Mouse (Mus musculus): ENCODE results near the gene Kcnab1. TPM values are rescaled to one million over a fixed set of nuclear protein-coding genes. Genes with fewer than 3 reads are reported as not detected.

The Kcnab1 gene
- total RNA-seq, 2 experiments from 2014 or later: 19.0 to 25.0 TPM

- peak overlapping the region; percentile 83 for H3K27ac ChIP-seq
- H3K4me3 ChIP-seq: no peak overlapping the region
- DNase-seq: no peak
- no peak for TF ChIP-seq CTCF (IDR thresholded peaks at IDR 0.05)
- intact Hi-C loops (cut with DNase I): no loop called here
Measured at GRCm38 (mm10) chr3:65365921-65366710, 256.9 kb downstream of the Kcnab1 start.

DNA sequence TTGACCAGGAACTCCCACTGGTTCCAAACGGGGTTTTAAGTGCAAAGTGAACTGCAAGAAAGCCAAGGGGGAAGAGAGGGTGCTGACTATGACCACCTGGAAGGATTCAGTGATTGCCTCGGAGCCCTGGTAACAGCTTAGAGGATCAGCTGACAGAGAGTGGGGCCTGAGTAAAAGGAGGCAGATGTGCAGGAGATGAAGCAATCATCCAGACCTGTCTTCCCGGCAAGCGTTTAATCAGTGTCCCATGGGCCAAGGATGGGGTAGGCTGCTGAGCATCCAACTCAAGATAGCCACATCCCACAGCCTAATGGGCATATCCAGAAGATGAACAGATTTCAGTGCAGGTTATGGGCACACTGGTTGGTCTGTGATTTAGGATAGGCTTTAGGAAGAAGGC, 258.8 kb downstream of the Kcnab1 start:
- intact Hi-C loops (cut with DNase I): no loop called here
- no peak for DNase-seq
- H3K4me3 ChIP-seq: no peak overlapping the region
- H3K27ac ChIP-seq: peak overlapping the region; percentile 59
- TF ChIP-seq CTCF (IDR thresholded peaks at IDR 0.05): no peak

DNA sequence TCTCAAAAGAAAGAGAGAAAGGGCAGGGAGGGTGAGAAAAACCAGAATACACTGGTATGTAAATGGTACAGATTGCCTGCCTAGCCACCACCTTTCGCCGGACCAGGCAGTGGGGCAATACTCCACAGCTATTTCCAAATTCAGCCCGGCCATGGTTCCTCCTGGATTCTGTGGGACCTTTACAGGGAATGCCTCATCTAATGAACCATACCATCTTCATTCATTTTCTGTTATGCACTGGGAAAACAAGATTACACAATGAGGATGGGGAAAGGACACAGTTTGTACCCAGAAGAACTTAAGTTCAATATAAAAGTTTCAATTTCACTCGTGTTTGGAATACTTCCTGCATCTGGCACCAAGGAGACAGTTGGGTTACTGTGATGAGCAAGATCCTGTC, 263.4 kb downstream of the Kcnab1 start:
- Histone ChIP-seq H3K4me3 (no peak overlapping the region), H3K27ac (peak overlapping the region; percentile 43; the same call in 1 of the 2 replicates)
- intact Hi-C loops (cut with DNase I): no loop called here
- DNase-seq: no peak
- no peak for TF ChIP-seq CTCF (IDR thresholded peaks at IDR 0.05)

GRCm38 (mm10) chr3:65373594-65374182, 264.5 kb downstream of the Kcnab1 start:
- no peak for TF ChIP-seq CTCF (IDR thresholded peaks at IDR 0.05)
- DNase-seq: no peak
- intact Hi-C loops (cut with DNase I): no loop called here
- H3K27ac ChIP-seq: peak overlapping the region; percentile 72
- H3K4me3 ChIP-seq: no peak overlapping the region

- intact Hi-C loops (cut with DNase I): no loop called here
Measured at GRCm38 (mm10) chr3:65374729-65375128, 265.5 kb downstream of the Kcnab1 start.

DNA sequence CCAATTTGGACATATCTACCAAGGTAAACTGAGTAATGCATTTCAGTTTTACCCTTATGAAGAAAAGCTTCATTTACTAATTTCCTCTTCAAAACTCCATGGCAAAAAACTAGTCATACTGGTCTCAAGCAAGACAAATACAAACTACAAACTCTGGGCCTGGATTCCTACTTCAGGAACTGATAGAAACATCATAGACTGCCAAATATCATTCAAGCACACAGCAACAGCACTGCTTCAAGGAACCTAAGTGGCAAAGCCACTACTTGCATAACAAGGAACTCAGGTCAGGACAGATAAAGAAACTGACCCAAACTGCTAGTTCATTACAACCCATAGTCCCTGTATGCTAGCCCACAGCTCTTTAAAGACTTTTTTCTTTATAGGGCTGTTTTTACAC, 269.5 kb downstream of the Kcnab1 start:
- DNase-seq: no peak
- TF ChIP-seq CTCF (IDR thresholded peaks at IDR 0.05): no peak
- intact Hi-C loops (cut with DNase I): no loop called here
- H3K27ac ChIP-seq: peak overlapping the region; percentile 87
- H3K4me3 ChIP-seq: no peak overlapping the region

More at GRCm38 (mm10) chr3:65374729-65375128, 265.5 kb downstream of the Kcnab1 start:
- no peak overlapping the region for H3K4me3 ChIP-seq
- peak overlapping the region; percentile 25; the same call in 1 of the 2 replicates for H3K27ac ChIP-seq
- TF ChIP-seq CTCF (IDR thresholded peaks at IDR 0.05): no peak
- DNase-seq: no peak

DNA sequence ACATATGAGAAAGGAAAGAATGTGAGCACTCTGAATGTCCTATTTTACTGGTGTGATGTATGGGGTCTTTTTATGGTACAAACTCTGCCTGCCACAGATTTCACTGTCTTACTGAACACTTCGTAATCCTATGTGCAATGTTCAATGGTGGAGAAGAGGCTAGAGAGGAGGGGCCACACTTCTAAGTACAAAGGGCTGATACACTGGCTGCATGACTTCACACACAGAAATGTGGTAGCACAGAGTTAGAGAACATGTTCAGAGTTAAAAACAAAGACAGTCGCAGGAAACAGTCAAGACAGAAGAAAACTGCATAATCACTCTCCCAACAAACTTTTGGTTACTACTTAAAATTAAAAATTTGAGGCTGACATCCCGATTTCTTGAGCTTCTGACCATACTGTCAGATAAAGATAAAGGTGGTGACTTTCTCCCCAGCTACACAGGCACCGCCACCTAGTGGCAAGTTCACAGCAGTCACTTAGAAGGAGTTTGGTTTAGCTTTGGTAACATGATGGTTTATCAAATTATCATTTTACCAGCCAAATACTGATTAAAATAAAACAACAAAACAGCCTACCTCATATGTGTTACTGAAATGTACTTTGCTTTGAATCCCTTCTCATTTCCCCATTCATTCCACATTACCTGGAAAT, 270.8 kb downstream of the Kcnab1 start:
- no peak overlapping the region for H3K4me3 ChIP-seq
- intact Hi-C loops (cut with DNase I): loop anchor here (10.0 kb wide), 3 partner anchors 285 to 555 kb away; partner anchors contain the start of gene Lekr1
- peak; percentile 61 for DNase-seq
- TF ChIP-seq CTCF (IDR thresholded peaks at IDR 0.05): peak; percentile 83
- H3K27ac ChIP-seq: peak overlapping the region; percentile 87

GRCm38 (mm10) chr3:65381094-65381493, 271.9 kb downstream of the Kcnab1 start:
- TF ChIP-seq CTCF (IDR thresholded peaks at IDR 0.05): no peak
- no peak overlapping the region for H3K4me3 ChIP-seq
- H3K27ac ChIP-seq: peak overlapping the region; percentile 87
- intact Hi-C loops (cut with DNase I): loop anchor here (10.0 kb wide), 3 partner anchors 284 to 554 kb away; partner anchors contain the start of gene Lekr1
- DNase-seq: peak; percentile 76

DNA sequence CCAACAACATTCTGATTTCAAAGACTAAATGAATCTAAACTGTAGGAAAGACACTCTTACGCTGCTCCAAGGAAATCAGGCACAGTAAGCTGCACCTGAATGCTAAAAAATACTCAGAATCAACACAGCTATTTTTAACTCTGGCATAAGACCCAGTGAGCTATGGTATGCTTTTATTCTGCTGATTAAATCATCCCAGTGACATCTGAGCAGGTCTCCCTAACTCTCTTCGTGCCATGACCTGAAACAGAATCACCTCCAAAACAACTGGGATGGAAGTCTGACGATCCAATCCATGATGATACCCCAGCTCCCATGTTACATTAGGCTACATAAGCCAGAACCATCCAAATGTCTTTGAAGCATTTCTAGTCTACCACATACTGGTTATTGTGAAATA, 275.2 kb downstream of the Kcnab1 start:
- no peak for TF ChIP-seq CTCF (IDR thresholded peaks at IDR 0.05)
- intact Hi-C loops (cut with DNase I): loop anchor here (2.0 to 10.0 kb wide), 4 partner anchors 144 to 550 kb away; partner anchors contain the start of genes Lekr1 and Tiparp
- peak overlapping the region; percentile 87 for H3K27ac ChIP-seq
- DNase-seq: no peak
- no peak overlapping the region; the same call in 1 of the 2 replicates for H3K4me3 ChIP-seq

GRCm38 (mm10) chr3:65385771-65386170, 276.6 kb downstream of the Kcnab1 start:
- no peak for TF ChIP-seq CTCF (IDR thresholded peaks at IDR 0.05)
- H3K4me3 ChIP-seq: no peak overlapping the region; the same call in 1 of the 2 replicates
- peak overlapping the region; percentile 87 for H3K27ac ChIP-seq
- no peak for DNase-seq
- intact Hi-C loops (cut with DNase I): loop anchor here (2.0 to 10.0 kb wide), 4 partner anchors 143 to 549 kb away; partner anchors contain the start of genes Lekr1 and Tiparp

- no peak for TF ChIP-seq CTCF (IDR thresholded peaks at IDR 0.05)
- H3K4me3 ChIP-seq: peak overlapping the region; percentile 87
- DNase-seq: no peak
- peak overlapping the region; percentile 93 for H3K27ac ChIP-seq
- intact Hi-C loops (cut with DNase I): loop anchor here (2.0 kb wide), 1 partner anchor 51 kb away; no protein-coding TSS in a partner anchor
Measured at GRCm38 (mm10) chr3:65391222-65391783, 282.1 kb downstream of the Kcnab1 start.

DNA sequence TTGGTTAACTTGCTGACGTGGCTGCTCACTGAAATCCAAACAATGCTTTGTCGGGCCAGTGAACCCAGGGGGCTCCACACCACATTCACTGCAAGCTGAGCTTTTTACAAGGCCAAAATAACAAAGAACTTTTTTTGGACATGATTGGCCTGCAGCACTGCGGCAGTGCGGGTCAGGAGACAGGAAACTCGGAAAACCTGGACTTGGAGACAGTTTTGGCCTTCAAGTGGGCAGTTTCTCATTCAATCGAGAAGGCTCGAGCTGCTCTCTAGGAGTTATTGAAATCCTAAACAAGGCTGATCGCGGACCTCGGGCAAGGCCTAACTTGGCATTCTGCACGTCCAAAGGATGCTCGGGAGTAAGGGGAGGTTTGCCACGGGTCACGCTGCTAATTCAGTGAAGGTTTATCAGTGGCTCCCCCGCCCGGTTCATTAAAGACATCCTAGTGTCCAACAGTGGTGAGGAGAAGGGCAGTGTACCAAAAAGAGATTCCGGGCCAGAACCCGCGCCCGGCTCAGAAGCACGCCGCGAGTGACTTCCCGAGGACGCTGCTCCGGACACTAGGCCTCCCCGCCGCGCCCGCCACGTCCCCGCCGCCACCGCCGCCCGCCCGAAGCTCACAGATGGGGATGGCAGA, 282.7 kb downstream of the Kcnab1 start:
- DNase-seq: peak; percentile 26
- TF ChIP-seq CTCF (IDR thresholded peaks at IDR 0.05): no peak
- intact Hi-C loops (cut with DNase I): loop anchor here (2.0 kb wide), 1 partner anchor 51 kb away; no protein-coding TSS in a partner anchor

More for the DNA sequence above, 282.7 kb downstream of the Kcnab1 start:
- Histone ChIP-seq H3K27ac (peak overlapping the region; percentile 93), H3K4me3 (peak overlapping the region; percentile 87)
